Mouse (Mus musculus) monocyte, adult 5-6 weeks (primary cell): Measurements from ENCODE around the gene Saa1. TPM values are rescaled to one million over a fixed set of nuclear protein-coding genes. Genes with fewer than 3 reads are reported as not detected.

ENCODE experiments used
- ATAC-seq: fragments of 153-309, 156-312 bp; replicated peaks from 2 replicates; pipeline ENCODE4 v1.8.0; 2017; ENCODE audit warnings: mild to moderate bottlenecking; ENCODE audit not compliant: low TSS enrichment, insufficient number of reproducible peaks, severe bottlenecking, poor library complexity, low FRiP score
- total RNA-seq: library from RNA; stranded (forward); fragments of 200-1000, 200-491, 200-594 nt; gene quantifications from 3 replicates; pipeline ENCODE4 v1.2.3, GENCODE M21; 2017

Saa1 gene
- total RNA-seq, 1 experiment from 2014 or later: not detected

DNA sequence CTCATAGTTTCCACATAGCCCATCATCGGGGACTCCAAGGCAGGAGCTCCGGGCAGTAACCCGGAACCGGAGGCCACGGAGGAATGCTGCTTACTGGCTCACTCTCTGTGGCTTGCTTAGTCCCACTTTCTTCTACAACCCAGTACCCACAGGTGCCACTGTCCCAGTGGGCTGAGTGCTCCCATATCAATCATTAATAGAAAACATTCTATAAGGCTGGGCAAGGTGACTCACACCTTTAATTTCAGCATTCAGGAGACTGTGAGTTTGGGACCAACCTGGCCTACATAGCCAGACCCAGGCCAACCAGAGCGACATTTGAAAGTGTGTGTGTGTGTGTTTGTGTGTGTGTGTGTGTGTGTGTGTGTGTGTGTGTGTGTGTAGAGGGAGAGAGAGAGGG, 19.4 kb downstream of the Saa1 start:
- ATAC-seq: no peak

DNA sequence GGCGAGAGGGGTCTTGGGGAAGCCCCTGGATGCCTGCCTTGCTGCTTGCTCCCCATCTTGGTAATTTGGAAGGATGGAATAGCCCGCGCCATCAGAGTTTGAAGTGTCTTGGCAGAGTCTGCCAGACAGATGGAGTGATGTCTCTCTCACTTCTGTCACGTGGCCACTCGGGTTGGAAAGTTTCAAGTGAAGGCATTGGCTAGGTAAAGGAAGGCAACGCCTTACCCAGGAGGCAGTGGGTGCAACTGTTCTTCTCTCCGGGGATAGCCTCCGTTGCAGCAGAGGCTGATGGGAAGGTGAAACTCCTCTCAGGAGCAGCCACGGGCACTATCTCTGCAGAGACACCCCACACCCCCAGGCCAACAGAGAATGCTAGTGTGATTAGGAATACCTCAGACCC, 22.3 kb downstream of the Saa1 start:
- ATAC-seq: no peak

- no peak for ATAC-seq
These were observed 23.3 kb downstream of the Saa1 start for GRCm38 (mm10) chr7:46719526-46719925.

DNA sequence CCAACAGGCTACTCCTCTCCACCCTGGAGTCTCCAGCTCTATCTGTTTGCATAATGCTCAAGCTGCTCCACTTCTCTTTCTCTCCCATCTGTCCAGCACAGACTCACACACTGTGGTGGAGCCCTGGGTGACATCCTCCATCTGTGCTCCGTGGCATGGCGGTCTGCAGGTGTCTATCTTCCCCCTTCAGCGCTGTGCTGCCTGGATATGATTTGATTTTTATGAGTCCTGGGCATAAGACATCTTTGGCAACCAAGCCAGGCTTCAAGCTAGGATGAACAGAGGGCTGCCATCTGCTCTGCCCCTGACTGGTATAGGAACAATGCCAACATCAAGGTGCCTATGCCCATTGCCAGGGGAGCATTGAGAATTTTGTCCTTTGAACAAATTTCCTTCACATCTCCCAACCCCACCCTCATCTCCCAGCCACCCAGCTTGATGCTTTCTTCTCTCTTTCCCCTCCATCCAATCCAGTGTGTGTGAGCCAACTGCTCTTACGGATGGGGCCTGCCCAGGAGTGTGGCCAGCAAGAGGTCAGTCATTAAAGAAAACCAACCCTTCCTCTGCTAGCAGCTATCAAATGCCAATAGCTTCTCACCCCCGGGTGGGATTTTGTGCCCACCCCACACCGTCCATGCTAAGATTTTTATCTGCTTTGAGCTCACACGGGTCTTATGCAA, 24.0 kb downstream of the Saa1 start:
- ATAC-seq: no peak

GRCm38 (mm10) chr7:46716897-46717296, 25.9 kb downstream of the Saa1 start:
- ATAC-seq: 0 out of 2 replicates have a peak, but pooled peaks have one; percentile 18

- ATAC-seq: no peak
These were observed 27.2 kb downstream of the Saa1 start, which contains the start of gene Saa3 for GRCm38 (mm10) chr7:46715600-46715999. Saa3 (minus strand) TSS chr7:46715700.

- ATAC-seq: 0 out of 2 replicates have a peak, but pooled peaks have one; percentile 33
These were observed 28.3 kb downstream of the Saa1 start for GRCm38 (mm10) chr7:46714518-46714917.

DNA sequence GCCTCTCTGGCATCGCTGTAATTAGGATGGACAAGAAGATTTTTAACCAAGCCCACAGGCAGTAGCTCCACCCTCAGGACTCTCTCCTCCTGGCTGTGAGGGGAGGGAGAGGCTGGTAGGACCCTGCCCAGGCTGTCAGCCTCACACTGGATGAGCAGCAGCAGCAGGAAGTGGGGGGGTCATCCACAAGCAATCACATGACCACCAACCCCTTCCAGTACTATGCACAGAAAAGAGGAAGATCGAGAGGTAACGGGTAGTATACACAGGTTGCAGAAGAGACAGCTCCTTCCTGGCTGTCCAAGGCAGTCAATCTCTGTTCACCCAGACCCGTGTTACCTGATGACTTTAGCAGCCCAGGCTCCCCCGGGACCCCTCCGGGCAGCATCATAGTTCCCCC, 30.5 kb downstream of the Saa1 start:
- peak; percentile 34; the same call in 1 of the 2 replicates for ATAC-seq

DNA sequence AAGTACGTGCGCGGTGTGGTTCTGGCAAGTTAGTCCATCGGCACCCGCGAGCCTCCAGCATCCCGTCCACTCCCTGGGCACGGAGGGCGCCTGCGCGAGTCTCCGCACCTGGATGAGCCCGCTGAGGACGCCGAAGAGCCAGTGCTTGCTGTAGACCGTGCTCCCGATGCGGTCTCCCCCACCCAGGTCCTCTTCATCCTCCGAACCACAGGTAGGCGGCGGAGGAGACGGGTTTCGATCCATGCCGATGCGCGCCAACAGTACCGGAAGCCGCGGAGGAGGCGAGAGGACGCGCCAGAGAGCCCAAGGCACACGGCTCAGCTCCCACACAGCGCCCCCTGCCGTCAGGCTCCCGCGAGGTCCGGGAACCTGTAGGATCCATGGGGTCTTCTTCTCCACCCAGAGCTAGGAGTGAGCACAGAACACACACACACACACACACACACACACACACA, 32.4 kb downstream of the Saa1 start, which contains the start of gene Saal1:
Gene Saal1, minus strand, starts transcription at position 291 of the 455 bp plus-strand sequence.
- ATAC-seq: peak; percentile 92

GRCm38 (mm10) chr7:46700521-46701025, 42.2 kb downstream of the Saa1 start:
- ATAC-seq: no peak

DNA sequence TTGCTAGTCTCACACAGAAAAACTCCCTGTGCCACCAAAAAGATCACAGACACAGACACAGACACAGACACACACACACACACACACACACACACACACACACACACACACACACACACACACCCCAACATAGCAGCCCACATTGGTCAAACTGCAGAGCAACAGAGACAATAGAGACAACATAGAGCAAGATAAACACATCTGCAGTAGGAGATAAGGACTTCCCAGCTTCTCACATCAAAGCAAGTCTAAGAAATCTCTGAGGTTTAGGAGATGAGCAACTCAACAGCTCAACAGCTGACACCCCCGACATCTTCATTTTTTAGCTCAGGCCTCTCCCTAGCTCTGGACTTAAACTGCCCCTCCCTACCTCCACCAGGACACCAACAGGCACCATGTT, 46.0 kb downstream of the Saa1 start:
- ATAC-seq: no peak

Other genes starting within 250 kb of the Saa1 start
- 5.3 to 18.6 TPM (median 16.5 TPM) in 3 replicates for gene Sergef, start 103.2 kb downstream of the Saa1 start, total RNA-seq
- not detected in 3 replicates for gene Tph1, start 70.4 kb downstream of the Saa1 start, total RNA-seq
- 7.8 to 13.5 TPM (median 9.5 TPM) in 3 replicates for gene Saal1, start 32.3 kb downstream of the Saa1 start, total RNA-seq
- not detected in 3 replicates for gene Saa3, start 27.3 kb downstream of the Saa1 start, total RNA-seq
- gene Saa4, start 10.4 kb downstream of the Saa1 start, total RNA-seq: not detected in 3 replicates
- gene Saa2, start 8.8 kb upstream of the Saa1 start, total RNA-seq: not detected in 3 replicates
- 70.1 to 71.8 TPM (median 71.7 TPM) in 3 replicates for gene Hps5, start 53.1 kb upstream of the Saa1 start, total RNA-seq
- gene Gtf2h1, start 53.1 kb upstream of the Saa1 start, total RNA-seq: 66.3 to 96.5 TPM (median 95.7 TPM) in 3 replicates
- 260 to 317 TPM (median 292 TPM) in 3 replicates for gene Ldha, start 98.5 kb upstream of the Saa1 start, total RNA-seq
- 0.39 to 13.0 TPM (median 3.9 TPM) in 3 replicates for gene Ldhc, start 118.2 kb upstream of the Saa1 start, total RNA-seq
- 27.2 to 80.4 TPM (median 57.3 TPM) in 3 replicates for gene Tsg101, start 177.0 kb upstream of the Saa1 start, total RNA-seq
- 4.8 to 9.9 TPM (median 6.4 TPM) in 3 replicates for gene Uevld, start 215.5 kb upstream of the Saa1 start, total RNA-seq
- gene Gm9999, start 240.6 kb upstream of the Saa1 start, total RNA-seq: not detected in 3 replicates